Mouse (Mus musculus): Measurements from ENCODE around the gene Disp2. TPM values are rescaled to one million over a fixed set of nuclear protein-coding genes. Genes with fewer than 3 reads are reported as not detected.

Gene Disp2
- polyA plus RNA-seq, 1 experiment = 5.8 TPM

GRCm38 (mm10) chr2:118792259-118792613 lies 12.7 kb downstream of the Disp2 start:
- no peak for DNase-seq
- WGBS = 82% methylated on average over 4 of the region's 4 CpGs
- TF ChIP-seq CTCF (IDR thresholded peaks at IDR 0.05; ENCODE audit: insufficient read depth, low read length) = no peak
- no peak for TF ChIP-seq POLR2A (IDR thresholded peaks at IDR 0.05; ENCODE audit: borderline replicate concordance, extremely low read depth, low read depth, low read length)

GRCm38 (mm10) chr2:118793636-118794035 lies 14.1 kb downstream of the Disp2 start:
- no peak for DNase-seq
- TF ChIP-seq POLR2A (IDR thresholded peaks at IDR 0.05; ENCODE audit: borderline replicate concordance, extremely low read depth, low read depth, low read length) = no peak
- no peak for TF ChIP-seq CTCF (IDR thresholded peaks at IDR 0.05; ENCODE audit: insufficient read depth, low read length)
- WGBS = 69% methylated on average over 4 of the region's 4 CpGs
- Histone ChIP-seq H3K4me1 (ENCODE audit: control insufficient read depth, insufficient read depth, low read length) (no peaks in the 10 kb centered on the region), H3K4me3 (replicated peaks; ENCODE audit: extremely low read depth, low read depth, low read length) (no peak overlapping the region)

More at GRCm38 (mm10) chr2:118792259-118792613, 12.7 kb downstream of the Disp2 start:
- H3K4me1 ChIP-seq (ENCODE audit: control insufficient read depth, insufficient read depth, low read length) = no peaks in the 10 kb centered on the region
- no peak overlapping the region for H3K4me3 ChIP-seq (replicated peaks; ENCODE audit: extremely low read depth, low read depth, low read length)

- TF ChIP-seq POLR2A (IDR thresholded peaks at IDR 0.05; ENCODE audit: borderline replicate concordance, extremely low read depth, low read depth, low read length) (no peak), CTCF (IDR thresholded peaks at IDR 0.05; ENCODE audit: insufficient read depth, low read length) (no peak)
- no peak overlapping the region for H3K4me3 ChIP-seq (replicated peaks; ENCODE audit: extremely low read depth, low read depth, low read length)
- no peak for DNase-seq
- 83% methylated on average over 4 of the region's 4 CpGs for WGBS
- H3K4me1 ChIP-seq (ENCODE audit: control insufficient read depth, insufficient read depth, low read length) = peaks cover 4% of the 10 kb centered on the region; the same call in 1 of the 2 replicates
Observed at GRCm38 (mm10) chr2:118802542-118803118, 23.1 kb downstream of the Disp2 start.

- no peak for DNase-seq
- 68% methylated on average over 2 of the region's 2 CpGs for WGBS
- Histone ChIP-seq H3K4me1 (ENCODE audit: control insufficient read depth, insufficient read depth, low read length) (peaks cover 4% of the 10 kb centered on the region; the same call in 1 of the 2 replicates), H3K4me3 (replicated peaks; ENCODE audit: extremely low read depth, low read depth, low read length) (no peak overlapping the region)
- TF ChIP-seq POLR2A (IDR thresholded peaks at IDR 0.05; ENCODE audit: borderline replicate concordance, extremely low read depth, low read depth, low read length) (no peak), CTCF (IDR thresholded peaks at IDR 0.05; ENCODE audit: insufficient read depth, low read length) (no peak)
Observed at GRCm38 (mm10) chr2:118804474-118804873, 25.0 kb downstream of the Disp2 start.

GRCm38 (mm10) chr2:118805137-118805536 lies 25.6 kb downstream of the Disp2 start:
- Histone ChIP-seq H3K4me3 (replicated peaks; ENCODE audit: extremely low read depth, low read depth, low read length) (no peak overlapping the region), H3K4me1 (ENCODE audit: control insufficient read depth, insufficient read depth, low read length) (peaks cover 4% of the 10 kb centered on the region; the same call in 1 of the 2 replicates)
- WGBS = 22% methylated on average over 3 of the region's 3 CpGs
- DNase-seq = peak; percentile 11
- no peak for TF ChIP-seq CTCF (IDR thresholded peaks at IDR 0.05; ENCODE audit: insufficient read depth, low read length)
- no peak for TF ChIP-seq POLR2A (IDR thresholded peaks at IDR 0.05; ENCODE audit: borderline replicate concordance, extremely low read depth, low read depth, low read length)

GRCm38 (mm10) chr2:118805756-118806155 lies 26.2 kb downstream of the Disp2 start:
- WGBS = 23% methylated on average over 3 of the region's 3 CpGs
- TF ChIP-seq POLR2A (IDR thresholded peaks at IDR 0.05; ENCODE audit: borderline replicate concordance, extremely low read depth, low read depth, low read length) (no peak), CTCF (IDR thresholded peaks at IDR 0.05; ENCODE audit: insufficient read depth, low read length) (no peak)
- Histone ChIP-seq H3K4me1 (ENCODE audit: control insufficient read depth, insufficient read depth, low read length) (peaks cover 4% of the 10 kb centered on the region; the same call in 1 of the 2 replicates), H3K4me3 (replicated peaks; ENCODE audit: extremely low read depth, low read depth, low read length) (no peak overlapping the region)
- DNase-seq = no peak

GRCm38 (mm10) chr2:118806860-118807259 lies 27.3 kb downstream of the Disp2 start:
- WGBS = 54% methylated on average over 4 of the region's 4 CpGs
- TF ChIP-seq CTCF (IDR thresholded peaks at IDR 0.05; ENCODE audit: insufficient read depth, low read length) = no peak
- no peak for TF ChIP-seq POLR2A (IDR thresholded peaks at IDR 0.05; ENCODE audit: borderline replicate concordance, extremely low read depth, low read depth, low read length)
- no peak for DNase-seq
- peaks cover 4% of the 10 kb centered on the region; the same call in 1 of the 2 replicates for H3K4me1 ChIP-seq (ENCODE audit: control insufficient read depth, insufficient read depth, low read length)
- no peak overlapping the region for H3K4me3 ChIP-seq (replicated peaks; ENCODE audit: extremely low read depth, low read depth, low read length)

- WGBS = 57% methylated on average over 2 of the region's 2 CpGs
- no peak for TF ChIP-seq CTCF (IDR thresholded peaks at IDR 0.05; ENCODE audit: insufficient read depth, low read length)
- TF ChIP-seq POLR2A (IDR thresholded peaks at IDR 0.05; ENCODE audit: borderline replicate concordance, extremely low read depth, low read depth, low read length) = no peak
- no peak for DNase-seq
- no peak overlapping the region for H3K4me3 ChIP-seq (replicated peaks; ENCODE audit: extremely low read depth, low read depth, low read length)
- peaks cover 7% of the 10 kb centered on the region for H3K4me1 ChIP-seq (ENCODE audit: control insufficient read depth, insufficient read depth, low read length)
Observed at GRCm38 (mm10) chr2:118810861-118811260, 31.3 kb downstream of the Disp2 start.

GRCm38 (mm10) chr2:118812724-118813123 lies 33.2 kb downstream of the Disp2 start:
- Histone ChIP-seq H3K4me1 (ENCODE audit: control insufficient read depth, insufficient read depth, low read length) (peaks cover 3% of the 10 kb centered on the region), H3K4me3 (replicated peaks; ENCODE audit: extremely low read depth, low read depth, low read length) (no peak overlapping the region)
- DNase-seq = no peak
- WGBS = 83% methylated on average over 1 of the region's 1 CpGs
- TF ChIP-seq CTCF (IDR thresholded peaks at IDR 0.05; ENCODE audit: insufficient read depth, low read length) (no peak), POLR2A (IDR thresholded peaks at IDR 0.05; ENCODE audit: borderline replicate concordance, extremely low read depth, low read depth, low read length) (no peak)

Data from lung, adult 2 months (tissue).